Mouse (Mus musculus) forelimb bud, embryonic 11.5 days (tissue): ENCODE measurements around the gene Igsf9.
A peak's percentile ranks its signal among the peaks of the same experiment; 100 is the strongest.

ENCODE experiments used
- DNase-seq: peaks from one replicate; pipeline ENCODE4 v3.0.0-alpha.2; 2012; ENCODE audit warnings: low read depth, low spot score

The Igsf9 gene

DNA sequence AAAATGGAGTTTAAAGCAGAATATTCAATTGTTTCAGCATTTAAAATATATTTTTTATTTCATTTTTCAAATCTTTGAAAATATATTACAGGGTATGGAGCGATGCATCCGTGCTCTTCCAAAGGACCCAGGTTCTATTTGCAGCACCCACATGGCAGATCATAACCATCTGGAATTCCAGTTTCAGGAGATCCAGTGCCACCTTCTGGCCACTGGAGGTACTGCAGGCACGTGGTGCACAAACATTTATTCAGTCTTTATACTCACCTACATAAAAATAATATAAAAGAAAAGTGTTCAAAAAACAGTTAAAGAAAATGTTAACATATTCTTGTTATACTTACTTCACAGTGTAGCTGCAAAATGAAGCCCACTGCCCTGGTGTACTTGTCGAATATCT is 36.4 kb downstream of the Igsf9 start:
- no peak for DNase-seq

DNA sequence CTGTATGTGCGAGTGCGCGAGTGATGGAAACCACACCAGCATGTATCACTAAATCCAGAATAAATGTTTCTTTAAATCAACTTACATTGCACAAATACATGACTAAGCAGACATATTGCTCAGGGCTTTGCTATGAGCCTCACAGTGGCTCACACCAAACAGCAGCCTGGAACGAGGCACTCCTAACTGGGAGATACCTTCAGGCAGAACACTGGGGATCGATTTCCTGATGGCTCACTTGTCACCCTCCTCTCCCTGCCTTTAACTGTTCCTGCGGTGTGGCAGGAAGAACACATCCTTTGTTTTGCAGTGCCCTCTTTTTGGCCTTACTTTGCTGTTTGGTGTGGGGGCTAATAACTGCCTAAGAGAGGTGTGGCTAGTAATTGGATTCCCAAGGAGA is 38.1 kb downstream of the Igsf9 start:
- DNase-seq: no peak

GRCm38 (mm10) chr1:172520576-172521440 is 39.2 kb downstream of the Igsf9 start, which contains the start of gene Cfap45:
Cfap45 (plus strand) TSS chr1:172520801.
- peak; percentile 95 for DNase-seq

GRCm38 (mm10) chr1:172522524-172522923 is 40.9 kb downstream of the Igsf9 start:
- no peak for DNase-seq

GRCm38 (mm10) chr1:172523699-172524101 is 42.1 kb downstream of the Igsf9 start:
- no peak for DNase-seq

DNA sequence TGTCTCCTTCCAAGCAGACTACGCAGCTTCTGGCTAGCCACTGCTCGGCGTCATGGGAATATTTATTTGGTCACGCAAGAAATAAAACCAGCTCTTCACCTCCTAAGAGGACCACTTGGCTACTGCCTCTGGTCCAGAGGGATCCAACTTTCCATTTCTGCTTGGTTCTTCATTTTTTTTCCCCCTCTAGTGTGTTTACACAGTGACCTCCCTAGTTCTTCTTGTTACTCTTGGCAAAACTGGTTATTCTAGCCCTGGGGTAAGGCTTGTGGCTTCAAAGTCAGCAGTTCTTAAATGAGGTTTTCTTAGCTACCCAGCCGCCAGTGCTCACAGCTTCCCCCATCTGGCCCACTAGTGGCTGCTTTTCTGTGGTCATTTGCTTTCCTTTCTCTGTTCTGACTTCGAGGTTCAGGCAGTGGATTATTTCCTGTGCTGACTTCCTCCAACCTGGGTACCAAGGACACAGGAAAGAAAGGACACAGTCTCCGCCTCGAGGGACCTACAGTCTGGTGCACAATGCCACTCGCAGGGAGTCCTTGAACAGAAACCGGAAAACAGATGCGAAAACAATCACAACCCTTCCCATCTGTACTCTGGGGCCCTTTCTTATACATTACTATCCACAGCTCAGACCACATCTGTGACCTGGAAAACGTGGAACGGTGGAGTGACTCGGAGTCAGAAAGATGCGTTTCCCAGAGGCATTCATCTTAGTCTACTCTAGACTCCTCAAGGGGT is 43.6 kb downstream of the Igsf9 start:
- DNase-seq: no peak

- no peak for DNase-seq
These were observed 44.4 kb downstream of the Igsf9 start for GRCm38 (mm10) chr1:172525971-172526370.

GRCm38 (mm10) chr1:172526380-172527081 is 44.9 kb downstream of the Igsf9 start:
- no peak for DNase-seq

GRCm38 (mm10) chr1:172527431-172527830 is 45.8 kb downstream of the Igsf9 start:
- no peak for DNase-seq

DNA sequence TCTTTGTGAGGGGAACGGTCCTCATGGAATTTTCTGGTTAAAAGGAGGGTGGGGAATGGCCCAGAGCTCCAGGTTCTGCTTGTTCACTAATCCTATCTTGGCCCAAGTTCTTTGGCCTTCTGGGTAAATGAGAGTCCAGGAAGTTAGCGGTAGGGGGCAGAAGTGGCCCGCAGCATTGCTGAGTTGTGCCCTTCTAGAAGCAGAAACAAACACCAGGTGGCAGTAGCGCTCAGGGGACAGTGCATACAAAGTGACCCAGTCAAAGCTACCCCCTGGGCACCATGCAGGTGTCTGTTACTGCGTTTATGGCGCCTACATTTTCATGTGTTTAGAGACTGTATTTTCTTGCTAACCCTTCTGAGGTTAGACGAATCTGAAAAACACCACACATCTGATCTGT is 47.1 kb downstream of the Igsf9 start:
- peak; percentile 87 for DNase-seq

DNA sequence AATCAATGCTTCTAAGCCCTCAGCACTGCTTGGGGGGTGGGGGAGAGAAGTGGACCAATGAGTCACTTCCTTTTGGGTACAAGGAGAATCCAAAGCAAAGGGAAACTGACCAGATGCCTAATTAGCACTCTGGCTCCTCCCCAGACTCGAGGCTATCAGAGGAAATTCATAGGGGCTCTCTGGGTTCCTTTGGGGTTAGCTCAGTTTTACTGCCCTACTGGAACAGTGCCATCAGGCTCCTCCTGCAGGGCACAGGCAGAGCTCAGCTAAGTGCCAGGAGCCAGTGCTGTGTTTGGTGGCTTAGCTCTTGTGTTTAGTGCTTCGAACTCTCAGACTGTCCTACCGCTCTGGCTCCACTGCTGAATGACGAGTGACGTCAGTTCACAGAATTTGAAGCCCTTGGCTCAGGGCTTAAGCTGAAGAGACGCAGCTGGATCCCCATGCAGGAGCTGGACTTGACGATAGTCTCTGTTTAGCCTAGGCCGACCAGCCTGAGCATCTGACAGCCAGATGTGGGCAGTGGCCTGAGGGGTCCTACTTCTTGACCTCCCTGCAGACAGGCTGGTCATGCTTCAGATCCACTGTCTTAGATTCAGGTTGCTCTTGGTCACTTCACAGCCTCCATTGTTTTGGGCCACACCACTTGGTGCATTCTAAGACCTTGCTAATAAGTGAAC is 49.1 kb downstream of the Igsf9 start:
- peak; percentile 59 for DNase-seq

GRCm38 (mm10) chr1:172532551-172532950 is 51.0 kb downstream of the Igsf9 start:
- DNase-seq: no peak

- DNase-seq: no peak
These were observed 53.5 kb downstream of the Igsf9 start for GRCm38 (mm10) chr1:172535116-172535515.

DNA sequence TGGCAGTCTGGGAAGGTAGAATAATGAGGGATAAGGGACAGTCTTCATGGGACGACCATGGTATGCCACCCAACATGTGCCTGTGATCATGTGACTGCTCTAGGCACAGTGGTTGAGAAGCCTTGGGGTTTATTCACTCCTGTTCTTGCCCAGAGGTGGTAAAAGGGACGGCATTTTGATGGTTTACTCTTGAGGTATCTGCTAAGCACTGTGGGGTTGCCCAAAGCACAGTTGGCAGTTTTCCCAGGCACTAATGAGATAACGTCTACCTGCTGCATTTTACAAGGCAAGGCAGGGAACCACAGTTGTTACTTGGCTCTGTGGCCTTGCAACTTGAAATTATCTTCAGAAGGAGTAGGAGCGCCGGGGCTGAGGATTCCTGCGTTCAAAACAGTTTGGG is 58.2 kb downstream of the Igsf9 start:
- DNase-seq: no peak

GRCm38 (mm10) chr1:172540283-172540820 is 58.8 kb downstream of the Igsf9 start:
- DNase-seq: no peak

- DNase-seq: no peak
These were observed 64.5 kb downstream of the Igsf9 start for GRCm38 (mm10) chr1:172546062-172546461.
